Mouse (Mus musculus): ENCODE results near the gene Fam49a.
"Not testable (repeated sequence)": the region's sequence is repeated elsewhere in the genome, so short reads cannot be mapped to it uniquely, and the experiment has no call there.

The Fam49a gene

DNA sequence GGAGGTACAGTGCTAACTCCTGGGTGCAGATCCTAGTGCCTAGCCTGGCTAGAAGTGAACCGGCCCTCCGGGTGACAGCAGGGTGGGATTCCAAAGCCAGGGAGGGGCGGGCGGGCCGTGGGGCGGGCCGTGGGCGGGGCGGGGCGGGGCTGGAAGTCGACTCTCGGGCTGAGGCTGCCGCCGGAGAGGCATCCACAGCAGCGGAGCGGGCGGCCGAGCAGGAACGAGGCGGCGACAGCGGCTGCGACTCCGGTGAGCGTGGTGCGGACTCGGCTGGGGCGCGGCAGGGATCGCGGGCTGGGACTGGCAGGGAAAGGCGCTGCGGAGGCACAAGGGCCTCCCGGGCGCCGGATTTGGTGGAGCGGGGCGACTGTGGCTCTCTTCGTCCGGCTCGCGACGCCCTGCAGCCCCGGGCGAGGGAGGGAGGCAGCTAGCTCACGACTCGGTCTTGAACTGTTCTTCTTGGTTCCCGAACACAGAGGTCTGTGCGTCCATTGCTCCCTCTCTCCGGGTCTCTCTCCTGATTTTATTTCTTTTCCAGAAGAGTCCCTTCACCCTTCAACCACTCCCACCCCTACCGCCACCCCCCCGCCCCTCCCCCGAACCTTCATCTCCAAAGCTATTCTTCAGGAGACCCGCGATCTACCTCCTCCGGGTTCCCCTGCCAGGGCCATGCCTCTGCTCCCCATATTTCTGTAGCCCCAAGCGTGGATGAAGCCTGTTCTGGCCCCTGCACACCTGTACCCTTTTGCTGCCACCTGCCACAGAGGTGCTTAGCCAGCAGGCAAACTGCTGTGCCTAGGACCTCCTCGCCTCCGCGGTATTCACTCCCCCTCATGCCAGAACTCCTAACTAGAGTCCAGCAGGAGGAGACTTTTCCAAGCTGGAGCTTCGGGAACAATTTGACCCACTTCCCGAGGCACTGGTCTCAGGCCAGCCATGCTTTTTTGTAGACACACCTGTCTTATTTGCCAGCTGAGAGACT lies at the start of gene Fam49a:
Gene Fam49a, plus strand, starts transcription at position 153 of the 985 bp plus-strand sequence.
- DNase-seq (ENCODE audit: low spot score in 2 of 2): peak in 1 of 2 experiments; percentile 71

DNA sequence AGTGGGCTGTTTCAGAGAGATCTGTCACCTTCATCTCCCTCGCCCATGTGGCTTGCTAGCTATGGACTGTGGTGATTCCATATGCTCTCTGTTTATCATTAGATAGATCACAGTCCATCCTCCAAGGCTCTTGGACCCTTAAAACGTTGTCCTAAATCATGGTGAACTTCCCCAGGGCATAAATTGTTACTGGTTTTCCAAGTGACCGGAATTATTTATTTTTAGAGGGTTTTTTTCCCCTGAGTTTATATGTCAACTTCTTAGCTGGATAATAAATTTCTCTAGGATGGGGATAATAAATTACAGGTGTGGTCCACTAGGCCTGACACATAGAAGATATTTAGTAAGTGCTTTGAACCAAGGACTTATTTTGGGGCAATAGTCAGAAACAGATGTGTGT lies 48.4 kb upstream of the Fam49a start:
- no peak for DNase-seq (ENCODE audit: low spot score in 2 of 2)

DNA sequence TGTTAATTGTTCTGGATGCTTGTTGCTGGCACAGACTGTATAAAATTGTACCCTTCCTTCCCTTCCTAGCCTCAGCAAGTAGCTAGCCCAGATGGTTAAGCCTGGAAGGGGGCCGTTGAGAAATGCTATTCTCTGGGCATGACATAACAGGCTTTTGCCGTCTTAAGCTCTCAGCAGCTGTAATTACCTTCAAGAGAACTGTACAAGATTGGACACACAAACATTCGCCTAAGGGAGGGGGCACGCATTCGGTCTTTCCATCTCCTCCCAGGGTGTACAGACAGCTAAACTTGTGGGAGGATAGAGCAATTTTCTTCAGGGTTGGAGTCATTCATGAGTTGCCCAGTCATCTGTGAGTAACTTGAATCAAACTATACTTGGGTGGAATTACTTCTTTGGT lies 43.0 kb upstream of the Fam49a start:
- no peak for DNase-seq (ENCODE audit: low spot score in 2 of 2)

DNA sequence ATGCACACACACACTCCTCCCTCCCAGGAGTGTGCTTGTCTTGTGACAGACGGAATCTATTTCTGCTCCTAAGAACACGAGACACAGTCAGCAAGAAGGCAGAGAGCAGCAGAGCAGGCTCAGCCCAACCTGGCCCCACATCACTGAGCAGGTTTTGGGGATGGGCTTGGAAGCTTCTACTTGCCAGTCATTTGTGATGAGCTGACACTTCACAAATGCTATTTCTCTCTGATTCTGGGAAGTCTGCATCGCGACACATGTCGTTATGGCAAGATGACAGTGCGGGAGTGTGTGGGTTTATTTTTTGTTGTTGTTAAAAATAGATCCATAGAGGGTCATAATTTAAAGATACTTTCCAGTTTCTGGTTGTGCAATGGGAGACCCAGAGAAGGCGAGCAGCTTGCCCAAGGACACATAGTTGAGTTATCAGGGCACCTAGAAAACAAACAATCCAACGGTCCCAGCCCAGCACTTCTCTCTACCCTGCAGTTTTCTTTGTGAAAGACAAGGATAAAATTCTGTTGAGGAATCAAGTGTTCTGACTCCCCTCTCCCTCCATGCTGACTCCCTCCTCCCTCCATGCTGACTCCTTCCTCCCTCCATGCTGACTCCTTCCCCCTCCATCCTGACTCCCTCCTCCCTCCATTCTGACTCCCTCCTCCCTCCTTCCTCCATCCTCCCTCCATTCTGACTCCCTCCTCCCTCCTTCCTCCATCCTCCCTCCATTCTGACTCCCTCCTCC lies 41.0 kb upstream of the Fam49a start:
- peak; percentile 50 to 67 for DNase-seq (ENCODE audit: low spot score in 2 of 2)

DNA sequence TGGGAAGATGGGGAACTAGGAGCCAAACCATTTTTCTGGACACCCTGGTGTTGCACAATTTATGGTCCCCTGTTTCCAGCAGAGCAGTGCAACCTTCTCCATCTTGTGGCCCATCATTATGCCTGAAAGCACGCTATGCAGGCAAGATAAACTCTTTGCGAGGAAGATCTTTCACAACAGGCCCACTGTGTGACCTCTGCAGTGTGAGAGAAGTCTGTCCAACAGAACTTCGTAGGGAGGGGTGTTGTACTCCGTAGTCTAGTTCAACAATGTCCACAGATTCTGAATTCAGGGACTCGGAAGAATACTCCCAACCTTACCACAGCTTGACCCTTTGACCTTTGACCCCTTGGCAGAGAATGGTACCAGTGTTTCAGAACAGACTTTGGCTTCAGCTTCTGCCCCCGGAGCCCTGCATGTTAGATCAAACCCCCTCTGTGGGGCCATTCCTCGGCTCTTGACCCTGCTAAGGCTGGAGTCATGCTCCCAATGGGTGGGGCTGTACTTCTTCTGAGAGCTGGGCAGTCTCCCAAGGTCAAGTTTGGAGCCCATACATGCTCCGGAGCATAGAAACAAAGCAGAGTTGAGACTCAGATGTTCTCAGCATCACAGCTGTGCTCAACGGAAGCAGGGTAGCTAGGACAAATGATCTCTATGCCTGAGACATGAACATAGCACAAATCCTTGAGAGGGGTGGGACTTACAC lies 39.2 kb upstream of the Fam49a start:
- DNase-seq (ENCODE audit: low spot score in 2 of 2): no peak

DNA sequence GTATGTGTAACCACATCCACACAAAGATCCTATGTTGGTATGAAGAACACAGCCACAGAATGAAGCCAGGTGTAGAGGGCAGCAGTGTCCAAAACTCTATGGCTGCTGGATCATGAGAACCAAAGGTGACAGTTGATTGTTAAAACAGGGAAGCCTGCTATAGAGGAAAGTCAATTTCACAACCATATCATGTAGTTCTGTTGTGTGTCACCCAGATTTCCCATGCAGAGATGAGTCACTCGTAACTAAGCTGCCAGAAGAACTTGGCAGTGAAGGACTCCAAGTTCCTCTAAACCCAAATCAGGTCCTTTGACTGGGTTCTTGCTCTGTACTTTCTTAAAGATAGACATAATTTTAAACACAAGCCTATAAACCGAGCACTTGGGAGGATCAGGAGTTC lies 38.6 kb upstream of the Fam49a start:
- DNase-seq (ENCODE audit: low spot score in 2 of 2): peak in 1 of 2 experiments; percentile 48

DNA sequence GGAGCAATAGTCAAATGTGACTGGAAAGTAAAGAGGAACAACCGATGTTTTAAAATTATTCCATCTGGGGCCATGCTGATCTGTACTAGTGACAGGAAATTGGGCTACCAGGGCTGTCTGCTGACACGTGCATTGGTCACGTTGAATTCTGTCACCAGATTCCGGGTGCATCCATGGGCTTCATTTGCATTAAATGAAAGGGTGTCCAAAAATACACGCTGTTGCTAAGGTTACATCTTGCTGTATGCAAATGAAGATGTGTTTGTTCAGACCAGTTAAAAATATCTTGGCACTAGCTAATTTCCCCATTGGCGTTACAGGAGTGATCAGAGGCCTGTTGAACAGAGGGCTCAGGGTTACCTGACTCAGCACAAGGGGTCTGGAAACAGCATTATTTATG lies 36.2 kb upstream of the Fam49a start:
- peak; percentile 83 to 84 for DNase-seq (ENCODE audit: low spot score in 2 of 2)

DNA sequence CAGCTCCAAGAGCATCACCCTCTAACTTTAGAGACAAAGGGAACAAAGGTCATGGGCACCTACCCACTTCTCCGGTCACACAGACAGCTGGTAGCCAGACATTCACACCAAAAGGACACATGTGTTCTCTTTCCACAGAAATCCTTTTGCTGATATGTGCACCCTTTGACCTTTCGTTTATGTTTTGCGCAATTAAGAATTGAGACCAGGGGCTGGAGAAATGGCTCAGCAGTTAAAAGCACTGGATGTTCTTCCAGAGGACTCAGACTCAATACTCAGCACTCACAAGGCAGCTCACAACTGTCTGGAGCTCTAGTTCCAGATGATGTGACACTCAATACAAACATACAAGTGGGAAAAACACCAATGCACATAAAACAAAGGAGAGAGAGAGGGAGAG lies 34.3 kb upstream of the Fam49a start:
- no peak for DNase-seq (ENCODE audit: low spot score in 2 of 2)

DNA sequence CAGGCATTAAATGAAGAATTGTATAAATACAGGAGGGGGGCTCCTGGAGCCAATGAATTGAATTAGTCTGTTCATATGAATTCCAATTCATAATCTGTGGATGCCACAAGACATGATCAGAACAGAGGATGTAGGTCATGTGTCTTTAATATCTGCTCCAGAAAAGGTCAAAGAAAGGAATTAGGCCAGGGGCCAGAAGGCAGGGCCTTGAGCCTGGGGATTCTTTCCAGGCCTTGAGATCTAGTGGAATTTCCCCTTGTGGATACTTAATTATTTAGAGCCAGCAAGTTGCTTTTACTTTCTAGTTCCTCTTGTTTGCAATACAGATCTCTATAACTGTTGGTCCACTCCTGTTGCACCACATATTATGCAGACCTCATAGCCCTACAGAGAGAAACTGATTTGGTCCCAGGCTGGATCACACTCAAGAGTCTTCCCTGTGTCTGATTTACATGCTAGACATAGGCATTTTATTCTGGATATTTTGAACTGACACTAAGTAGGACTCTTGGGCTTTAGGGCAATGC lies 31.8 kb upstream of the Fam49a start:
- no peak for DNase-seq (ENCODE audit: low spot score in 2 of 2)

DNA sequence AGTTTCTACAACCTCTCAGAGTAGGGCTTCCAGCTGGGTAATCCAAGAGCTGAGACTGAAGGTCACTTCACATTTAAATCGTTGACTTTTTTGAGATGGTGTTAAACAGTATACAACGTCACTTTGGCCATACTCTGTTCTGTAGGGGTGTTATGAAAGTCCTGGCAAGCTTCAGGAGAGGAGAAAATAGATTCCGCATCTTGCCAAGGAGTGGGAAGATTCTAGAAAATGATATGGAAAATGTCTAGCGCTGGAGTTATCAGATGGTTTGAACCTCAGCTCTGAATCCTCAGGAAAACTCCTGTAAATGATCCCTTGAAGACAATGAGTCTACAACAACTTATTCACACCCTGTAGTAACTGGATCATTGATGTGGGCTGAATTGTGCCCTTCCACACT lies 29.8 kb upstream of the Fam49a start:
- DNase-seq (ENCODE audit: low spot score in 2 of 2): peak in 1 of 2 experiments; percentile 39

DNA sequence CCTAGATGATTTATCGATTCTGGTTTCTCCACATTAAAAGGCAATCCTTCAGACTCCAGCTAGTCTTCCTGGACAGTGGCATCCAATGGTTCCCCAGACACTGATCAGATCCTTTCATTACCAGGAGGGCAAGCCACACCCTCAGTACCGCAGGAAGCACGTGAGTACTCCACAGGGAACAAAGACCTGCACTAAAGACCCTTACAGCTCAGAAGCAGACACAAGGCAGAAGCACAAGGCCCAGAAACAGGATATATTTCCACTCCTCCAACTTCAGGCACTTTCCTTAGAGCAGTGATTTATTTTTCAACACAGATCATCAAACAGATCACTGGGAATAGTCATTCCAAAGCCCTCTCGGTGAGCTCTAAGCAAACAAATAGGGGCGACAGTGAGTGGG lies 25.0 kb upstream of the Fam49a start:
- no peak for DNase-seq (ENCODE audit: low spot score in 2 of 2)

DNA sequence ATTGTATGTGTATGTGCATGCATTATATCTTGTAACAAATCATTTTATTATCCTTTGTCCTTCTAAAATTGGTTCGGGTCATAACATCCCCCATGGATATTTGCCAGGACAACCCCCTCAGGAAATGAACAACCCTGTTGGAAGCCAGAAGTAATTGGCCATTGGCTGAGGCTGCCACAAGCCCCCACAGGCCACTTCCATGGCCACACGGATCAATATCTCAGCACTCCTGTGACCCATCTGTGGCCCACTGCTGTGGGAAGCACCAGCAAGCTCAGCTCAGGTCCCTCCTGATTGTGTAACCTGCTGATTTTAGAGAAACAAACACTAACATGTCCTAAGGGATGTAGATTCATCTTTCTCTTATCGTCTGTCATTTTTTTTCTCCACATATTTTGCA lies 22.4 kb upstream of the Fam49a start:
- no peak for DNase-seq (ENCODE audit: low spot score in 2 of 2)

DNA sequence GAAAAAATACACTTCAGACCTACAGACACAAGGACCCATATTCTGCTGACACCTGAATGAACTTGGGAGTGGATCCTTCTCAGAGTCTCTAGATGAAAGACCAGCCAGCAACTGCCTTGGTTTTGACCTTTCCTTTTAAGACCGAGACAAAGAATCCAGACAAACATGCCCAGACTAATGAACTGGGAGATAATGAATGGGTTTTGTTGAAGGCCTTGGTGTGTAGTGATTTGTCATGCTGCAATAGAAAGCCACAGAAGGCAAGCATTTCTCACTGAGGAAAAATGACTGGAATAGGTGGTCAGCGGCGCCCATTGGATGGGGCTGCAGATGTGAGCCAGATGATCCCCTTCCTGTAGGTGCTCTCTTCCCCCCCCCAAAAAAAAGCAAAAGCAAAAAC lies 18.8 kb upstream of the Fam49a start:
- DNase-seq (ENCODE audit: low spot score in 2 of 2): no peak

DNA sequence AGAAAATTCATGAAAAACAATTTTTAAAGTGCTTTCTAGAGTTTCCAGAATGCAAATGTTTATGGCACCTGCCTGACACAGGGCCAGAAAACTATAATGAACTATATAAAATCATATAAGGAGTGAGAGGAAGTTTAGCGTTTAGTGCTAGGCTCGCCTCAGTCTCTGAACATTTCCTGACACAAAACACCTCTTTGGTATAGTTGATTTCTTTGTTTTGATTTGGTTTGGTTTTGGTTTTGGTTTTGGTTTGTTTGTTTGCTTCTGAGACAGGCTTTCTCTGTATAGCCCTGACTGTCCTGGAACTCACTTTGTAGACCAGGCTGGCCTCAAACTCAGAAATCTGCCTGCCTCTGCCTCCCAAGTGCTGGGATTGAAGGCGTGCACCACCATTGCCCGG lies 14.9 kb upstream of the Fam49a start:
- not testable (repeated sequence) for DNase-seq (ENCODE audit: low spot score in 2 of 2)

DNA sequence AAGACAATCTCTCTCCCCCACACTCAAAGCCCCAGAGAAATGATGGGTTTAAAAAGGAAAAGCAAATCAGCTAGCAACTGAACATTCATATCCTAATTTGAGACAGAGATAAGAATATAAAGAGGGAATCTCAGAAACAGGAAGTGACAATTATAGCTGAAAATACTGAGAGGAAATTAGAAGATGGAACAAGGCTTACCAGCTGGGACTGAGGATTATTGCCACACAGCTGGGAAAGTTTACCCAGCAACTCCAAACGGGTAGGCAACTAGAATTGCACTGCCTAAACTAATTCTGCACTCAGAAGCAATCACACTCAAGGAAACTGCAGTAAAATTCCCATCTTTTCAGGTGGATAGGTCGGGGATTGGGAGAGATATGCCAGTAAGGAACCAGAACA lies 12.4 kb upstream of the Fam49a start:
- DNase-seq (ENCODE audit: low spot score in 2 of 2): no peak

DNA sequence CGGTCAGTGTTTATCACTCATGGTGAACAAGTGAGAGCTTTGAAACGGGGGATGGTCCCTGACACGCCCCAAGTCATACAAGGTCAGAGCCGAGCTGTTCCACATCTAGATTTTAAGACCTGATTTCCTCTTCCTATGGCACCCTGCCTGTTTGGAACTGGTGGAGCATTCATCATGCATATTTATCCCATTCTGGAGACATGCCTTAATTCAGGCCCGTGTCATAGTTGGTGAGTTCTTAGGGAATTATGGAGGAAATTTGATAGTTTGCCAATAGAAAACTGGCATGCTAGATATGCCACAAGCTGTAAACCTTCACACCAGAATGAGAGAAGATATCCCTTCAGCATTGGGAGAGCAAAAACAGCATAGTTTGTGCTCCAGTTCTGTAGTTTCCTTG lies 8.4 kb upstream of the Fam49a start:
- no peak for DNase-seq (ENCODE audit: low spot score in 2 of 2)

DNA sequence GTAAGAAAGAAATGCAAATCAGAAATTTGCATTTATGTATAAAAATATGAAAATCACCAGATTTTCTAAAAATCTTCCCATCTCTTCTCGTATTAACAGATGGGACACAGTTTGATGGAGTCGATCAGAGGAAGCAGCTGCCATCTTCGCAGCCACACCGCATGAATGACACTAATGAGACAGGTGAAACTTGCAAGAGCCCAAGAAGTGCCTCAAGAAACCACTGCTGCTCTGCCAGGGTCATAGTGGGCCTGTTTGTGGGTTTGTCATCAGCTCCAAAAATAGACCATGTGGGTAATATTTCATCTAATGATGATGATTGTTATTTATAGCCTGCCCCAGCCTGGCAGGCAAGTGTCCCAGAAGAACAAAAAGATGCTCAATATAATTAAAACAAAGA lies 7.8 kb upstream of the Fam49a start:
- DNase-seq (ENCODE audit: low spot score in 2 of 2): no peak

DNA sequence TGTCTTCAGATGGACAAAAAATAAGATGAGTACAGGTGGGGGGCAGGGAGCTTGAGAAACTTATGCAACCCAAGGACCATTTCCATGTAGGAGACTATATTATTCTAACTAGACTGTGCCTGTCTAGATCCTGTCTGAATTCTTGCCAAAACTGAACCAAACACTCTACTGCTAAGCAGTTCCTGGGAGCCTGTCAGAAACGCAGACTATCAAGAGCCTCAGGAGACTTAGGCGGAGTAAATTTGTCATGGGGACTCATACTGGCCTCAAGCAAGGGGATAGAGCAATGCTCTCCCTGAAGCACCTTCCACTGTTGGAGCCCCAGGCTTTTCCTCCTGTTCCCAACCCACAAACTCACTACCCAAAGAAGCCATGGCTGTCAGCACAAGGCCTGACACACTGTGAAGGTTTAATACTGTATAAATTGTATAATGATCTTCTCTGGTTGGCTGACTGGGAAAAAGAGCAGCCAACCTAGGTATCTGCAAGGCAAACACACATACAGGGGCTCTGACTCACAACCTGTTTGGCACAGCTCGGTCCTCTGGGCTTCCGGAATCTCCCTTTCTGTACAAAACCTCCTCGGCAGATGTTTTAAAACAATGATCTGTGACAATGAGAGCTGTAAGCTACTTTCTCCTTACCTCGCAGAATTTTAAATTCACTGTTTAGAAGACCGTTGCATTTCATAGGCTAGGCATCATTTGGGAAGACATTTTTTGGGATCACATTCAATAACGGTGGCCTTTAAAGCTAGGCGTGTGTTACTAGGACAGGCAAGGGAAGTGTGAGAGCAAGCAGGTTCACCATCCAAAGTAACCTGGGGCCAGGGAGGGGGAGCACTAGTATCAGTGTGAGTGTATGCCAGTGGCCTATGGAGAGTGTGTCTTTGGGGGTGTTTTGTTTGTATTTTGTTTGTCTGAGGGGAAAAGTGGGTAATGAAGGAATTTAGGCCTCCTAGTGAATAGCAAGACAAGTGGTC lies 669 bp upstream of the Fam49a start:
- DNase-seq (ENCODE audit: low spot score in 2 of 2): no peak

DNA sequence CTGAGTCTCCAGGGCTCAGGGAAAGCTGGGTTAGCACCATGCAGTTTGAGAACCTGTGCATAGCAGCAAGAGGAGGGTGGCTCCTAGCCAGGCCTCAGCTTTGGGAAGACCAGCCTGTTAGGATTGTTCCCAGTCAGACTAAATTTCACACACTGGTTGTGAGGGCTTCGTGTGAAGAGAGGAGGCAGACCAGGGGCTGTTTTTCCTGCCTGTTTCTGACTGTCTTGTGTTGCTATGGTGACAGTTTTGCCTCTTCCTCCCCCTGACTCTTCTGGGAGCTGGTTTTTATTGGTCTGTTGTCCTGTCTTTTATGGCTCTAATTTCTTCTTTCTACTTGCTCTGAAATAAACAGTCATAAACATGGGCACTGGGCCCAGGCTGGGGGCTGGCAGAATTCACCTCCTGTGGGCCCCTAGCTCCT lies 1.4 kb downstream of the Fam49a start:
- DNase-seq (ENCODE audit: low spot score in 2 of 2): peak in 1 of 2 experiments; percentile 72

DNA sequence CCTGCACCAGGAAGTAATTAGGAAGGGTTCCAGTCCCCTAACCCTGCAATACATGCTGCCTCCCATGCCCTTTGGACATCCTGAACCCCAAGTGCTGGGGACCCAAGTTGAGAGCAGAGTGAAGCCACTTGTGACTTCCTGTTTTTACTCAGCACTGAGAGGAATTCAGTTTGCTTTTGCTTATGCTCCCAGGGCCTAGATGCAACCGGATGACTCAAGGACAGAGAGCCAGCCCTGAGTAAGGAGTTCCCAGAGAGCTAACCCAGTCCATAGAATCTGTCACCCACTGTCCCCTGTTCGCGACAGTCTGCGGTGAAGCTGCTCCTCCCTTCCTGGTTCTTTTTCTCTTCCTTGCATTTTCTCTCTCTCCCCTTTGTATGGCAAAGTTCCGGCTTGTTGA lies 2.2 kb downstream of the Fam49a start:
- no peak for DNase-seq (ENCODE audit: low spot score in 2 of 2)

DNA sequence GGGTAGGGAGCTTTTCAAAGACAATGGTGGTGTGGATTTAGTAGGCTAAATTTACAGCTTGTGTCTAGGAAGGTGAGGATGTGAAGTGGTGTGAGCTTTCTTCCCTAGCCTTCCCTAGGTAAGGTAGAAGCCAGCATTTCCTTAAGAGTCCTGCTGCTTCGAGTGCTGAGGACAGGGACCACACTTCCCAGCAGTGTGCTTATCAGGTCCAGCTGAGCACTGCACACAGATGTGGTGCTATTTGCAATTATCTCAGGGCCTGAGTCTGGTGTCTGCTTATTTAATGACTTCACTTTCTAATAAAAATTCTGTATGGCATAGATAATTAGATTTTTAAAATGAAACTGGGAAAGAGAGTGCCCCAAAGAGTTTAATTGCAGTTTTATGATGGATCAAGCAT lies 4.6 kb downstream of the Fam49a start:
- DNase-seq (ENCODE audit: low spot score in 2 of 2): no peak
